Mouse (Mus musculus) thymus, postnatal 25 days (tissue): Measurements from ENCODE around the gene Gja5.

Experiments used
- DNase-seq: peaks from one replicate; pipeline ENCODE4 v3.0.0; 2022

Gene Gja5

GRCm38 (mm10) chr3:96904393-96904792 lies at the start of gene Gja5:
Gene Gja5 (plus strand): TSS chr3:96904693.
- no peak for DNase-seq

- no peak for DNase-seq
These were observed 48.7 kb upstream of the Gja5 start for GRCm38 (mm10) chr3:96855833-96856232.

GRCm38 (mm10) chr3:96860498-96860897 lies 44.0 kb upstream of the Gja5 start:
- no peak for DNase-seq

- no peak for DNase-seq
These were observed 36.6 kb upstream of the Gja5 start for GRCm38 (mm10) chr3:96867863-96868262.

GRCm38 (mm10) chr3:96868566-96868965 lies 35.9 kb upstream of the Gja5 start:
- DNase-seq = no peak

- DNase-seq = no peak
These were observed 35.4 kb upstream of the Gja5 start for GRCm38 (mm10) chr3:96869091-96869490.

GRCm38 (mm10) chr3:96870270-96870669 lies 34.2 kb upstream of the Gja5 start:
- no peak for DNase-seq

GRCm38 (mm10) chr3:96871070-96871469 lies 33.4 kb upstream of the Gja5 start:
- no peak for DNase-seq

- no peak for DNase-seq
These were observed 32.0 kb upstream of the Gja5 start for GRCm38 (mm10) chr3:96872501-96872900.

GRCm38 (mm10) chr3:96874808-96875571 lies 29.5 kb upstream of the Gja5 start:
- DNase-seq = no peak

GRCm38 (mm10) chr3:96879536-96879935 lies 25.0 kb upstream of the Gja5 start:
- DNase-seq = no peak

- no peak for DNase-seq
These were observed 24.1 kb upstream of the Gja5 start for GRCm38 (mm10) chr3:96880385-96880784.

GRCm38 (mm10) chr3:96881557-96881956 lies 22.9 kb upstream of the Gja5 start:
- no peak for DNase-seq

GRCm38 (mm10) chr3:96882061-96882849 lies 22.2 kb upstream of the Gja5 start:
- no peak for DNase-seq

- no peak for DNase-seq
These were observed 20.8 kb upstream of the Gja5 start for GRCm38 (mm10) chr3:96883690-96884089.

GRCm38 (mm10) chr3:96902336-96902999 lies 2.0 kb upstream of the Gja5 start:
- no peak for DNase-seq

GRCm38 (mm10) chr3:96904851-96905541 lies 503 bp downstream of the Gja5 start, which contains the start of gene Gpr89:
Gene Gpr89 (minus strand): TSS chr3:96905346.
- peak; percentile 95 for DNase-seq

GRCm38 (mm10) chr3:96905592-96905991 lies 1.1 kb downstream of the Gja5 start:
- DNase-seq = no peak

GRCm38 (mm10) chr3:96920991-96921390 lies 16.5 kb downstream of the Gja5 start:
- DNase-seq = no peak

- no peak for DNase-seq
These were observed 20.1 kb downstream of the Gja5 start for GRCm38 (mm10) chr3:96924631-96925030.

GRCm38 (mm10) chr3:96925920-96926319 lies 21.4 kb downstream of the Gja5 start, which contains the start of gene Gja8:
Gene Gja8 (minus strand): TSS chr3:96926020.
- DNase-seq = no peak

GRCm38 (mm10) chr3:96931261-96931681 lies 26.8 kb downstream of the Gja5 start:
- DNase-seq = no peak

GRCm38 (mm10) chr3:96936241-96936640 lies 31.7 kb downstream of the Gja5 start:
- peak; percentile 14 for DNase-seq
